Mouse (Mus musculus): Measurements from ENCODE around the gene Clcn3. TPM values are rescaled to one million over a fixed set of nuclear protein-coding genes. Genes with fewer than 3 reads are reported as not detected.

Gene Clcn3
- polyA plus RNA-seq, 1 experiment from 2014 or later, result 39.4 TPM

Other genes starting within 250 kb of the Clcn3 start
- 56.7 and 66.6 TPM in 2 replicates for gene Hpf1, start 92.9 kb downstream of the Clcn3 start, polyA plus RNA-seq (2015; fragmentation: Nextera tagmentation; extraction: Ambion mirVana)
- gene Nek1, start 9.9 kb upstream of the Clcn3 start, polyA plus RNA-seq (2015; fragmentation: Nextera tagmentation; extraction: Ambion mirVana), result 7.1 and 7.9 TPM in 2 replicates
- 1.2 and 1.5 TPM in 2 replicates for gene Sh3rf1, start 240.6 kb upstream of the Clcn3 start, polyA plus RNA-seq (2015; fragmentation: Nextera tagmentation; extraction: Ambion mirVana)

Measured in liver, embryonic 16.5 days (tissue).